Mouse (Mus musculus): ENCODE measurements around the gene Ankef1.

GRCm38 (mm10) chr2:136562336-136562735, 60.6 kb downstream of the Ankef1 start:
- no peak for TF ChIP-seq CTCF (IDR thresholded peaks at IDR 0.05; ENCODE audit: borderline replicate concordance, insufficient read depth, low read length)
- TF ChIP-seq POLR2A (IDR thresholded peaks at IDR 0.05; ENCODE audit: low read depth, low read length), result no peak

All from embryonic fibroblast, embryonic 13.5 days (primary cell).